Mouse (Mus musculus): Measurements from ENCODE around the gene Klf4.

GRCm38 (mm10) chr4:55498621-55499020 lies 33.6 kb downstream of the Klf4 start:
- TF ChIP-seq POLR2A (IDR thresholded peaks at IDR 0.05; ENCODE audit: borderline replicate concordance, insufficient read depth, low read length) (no peak), CTCF (IDR thresholded peaks at IDR 0.05; ENCODE audit: borderline replicate concordance, insufficient read depth, low read depth, low read length) (no peak)
